Mouse (Mus musculus): ENCODE results near the gene Phtf2.

DNA sequence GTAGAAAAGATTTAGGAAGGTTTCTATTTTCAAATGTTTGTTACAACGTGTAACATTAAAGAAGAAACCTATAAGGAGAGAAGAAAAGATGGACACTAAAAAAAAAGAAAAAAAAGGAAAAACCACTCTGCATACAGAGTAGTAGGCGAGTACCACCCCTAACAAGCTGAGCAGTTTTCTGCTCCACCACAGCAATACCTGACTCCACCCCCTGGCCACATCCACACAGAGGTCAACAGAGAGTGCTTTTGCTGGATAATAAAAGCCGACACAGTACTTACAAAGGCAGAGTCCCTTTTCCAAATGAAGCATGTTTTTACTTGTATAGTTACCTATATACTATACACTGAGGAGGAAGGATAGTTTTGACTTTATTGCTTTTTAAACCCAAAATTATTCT, 42.7 kb upstream of the Phtf2 start:
- TF ChIP-seq POLR2A (IDR thresholded peaks at IDR 0.05; ENCODE audit: borderline replicate concordance, extremely low read depth, low read depth, low read length) (no peak), CTCF (IDR thresholded peaks at IDR 0.05; ENCODE audit: insufficient read depth, low read length) (no peak)
